Mouse (Mus musculus): ENCODE results near the gene Rxrb. TPM values are rescaled to one million over a fixed set of nuclear protein-coding genes. Genes with fewer than 3 reads are reported as not detected.
A peak's percentile ranks its signal among the peaks of the same experiment; 100 is the strongest.

Rxrb gene
- total and polyA plus RNA-seq, 2 experiments: 13.0 to 46.5 TPM

DNA sequence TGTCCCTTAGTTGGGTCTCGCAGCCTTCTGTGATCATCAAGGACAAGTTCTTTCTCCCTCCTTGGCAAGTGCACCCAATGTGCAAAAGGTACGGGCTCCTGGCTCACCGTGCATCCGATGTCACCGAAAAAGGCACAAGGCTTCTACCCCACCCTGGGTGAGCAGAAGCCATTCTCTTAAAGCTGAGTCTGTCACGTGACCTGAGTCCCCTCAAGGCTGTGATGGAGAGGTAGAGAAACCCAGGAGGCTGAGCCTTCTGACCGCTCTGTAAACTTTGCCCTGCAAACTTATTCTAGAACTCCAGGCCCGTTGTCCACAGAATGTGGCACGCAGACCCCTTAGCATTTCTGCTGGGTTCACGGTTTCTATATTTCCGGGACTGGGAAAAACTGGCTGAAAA lies 47.4 kb downstream of the Rxrb start:
- no peaks in the 10 kb centered on the region; the same call in 1 of the 2 replicates for H3K27me3 ChIP-seq (ENCODE audit: control insufficient read depth, insufficient read depth, low read length)
- 85% methylated on average over 11 of the region's 11 CpGs for WGBS
- TF ChIP-seq CTCF (IDR thresholded peaks at IDR 0.05; ENCODE audit: low read depth, low read length) (no peak), POLR2A (IDR thresholded peaks at IDR 0.05; ENCODE audit: extremely low read depth, insufficient read depth, low read length) (no peak)

DNA sequence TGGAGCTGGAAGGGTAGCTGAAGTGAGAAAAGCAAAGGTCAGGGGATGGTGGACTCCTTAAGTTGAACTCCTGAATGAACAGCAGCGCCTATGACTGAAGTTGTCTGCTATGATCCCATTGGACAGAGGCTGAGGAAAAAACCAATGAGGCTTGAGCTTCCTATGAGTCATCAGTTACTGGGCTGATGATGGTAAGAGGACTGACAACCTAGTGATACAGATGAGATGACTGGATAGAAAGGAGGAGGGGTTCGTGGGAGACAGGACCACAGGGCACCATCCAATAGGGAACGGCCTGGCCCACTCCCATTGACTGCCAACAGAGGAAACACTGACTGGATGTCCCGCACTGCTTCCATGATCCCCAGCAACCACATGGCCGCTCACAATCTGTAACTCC lies 48.0 kb downstream of the Rxrb start:
- H3K27ac ChIP-seq (replicated peaks; ENCODE audit: insufficient read depth, low read depth, low read length): no peak overlapping the region
- peak; percentile 67 for DNase-seq (ENCODE audit: extremely low read depth, low read depth, low spot score)

More for the DNA sequence above, 47.4 kb downstream of the Rxrb start:
- Histone ChIP-seq H3K4me1 (ENCODE audit: control insufficient read depth, insufficient read depth, low read length) (no peaks in the 10 kb centered on the region), H3K4me3 (ENCODE audit: insufficient read depth, low read depth, low read length) (no peak overlapping the region), H3K27ac (replicated peaks; ENCODE audit: insufficient read depth, low read depth, low read length) (no peak overlapping the region), H3K36me3 (ENCODE audit: control insufficient read depth, insufficient read depth, low read length) (no peaks in the 10 kb centered on the region), H3K9ac (ENCODE audit: low read depth, low read length) (no peak overlapping the region), H3K79me2 (ENCODE audit: control insufficient read depth, insufficient read depth, low read length) (no peaks in the 10 kb centered on the region)
- no peak for DNase-seq (ENCODE audit: extremely low read depth, low read depth, low spot score)

DNA sequence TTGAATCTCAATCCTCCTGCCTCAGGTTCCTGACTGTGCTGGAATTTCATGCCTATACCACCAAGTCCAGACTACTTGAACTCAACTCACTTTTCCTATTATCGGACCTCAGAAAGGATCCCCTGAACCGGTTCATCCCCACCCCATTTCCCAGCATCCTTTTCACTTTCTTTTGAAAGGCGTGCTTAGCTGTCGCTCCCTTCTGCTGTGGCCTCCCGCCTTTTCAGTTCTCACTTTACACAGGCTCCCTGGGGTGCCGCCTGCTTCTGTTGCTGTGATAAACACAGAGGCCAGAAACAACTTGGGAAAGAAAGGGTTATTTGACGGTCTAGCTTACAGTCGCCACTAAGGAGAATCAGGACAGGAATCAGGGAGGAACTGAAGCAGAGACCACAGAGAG lies 51.5 kb downstream of the Rxrb start:
- no peak overlapping the region for H3K27ac ChIP-seq (replicated peaks; ENCODE audit: insufficient read depth, low read depth, low read length)
- H3K9ac ChIP-seq (ENCODE audit: low read depth, low read length): no peak overlapping the region
- no peaks in the 10 kb centered on the region for H3K79me2 ChIP-seq (ENCODE audit: control insufficient read depth, insufficient read depth, low read length)
- no peaks in the 10 kb centered on the region; the same call in 1 of the 2 replicates for H3K27me3 ChIP-seq (ENCODE audit: control insufficient read depth, insufficient read depth, low read length)
- H3K4me3 ChIP-seq (ENCODE audit: insufficient read depth, low read depth, low read length): no peak overlapping the region
- H3K4me1 ChIP-seq (ENCODE audit: control insufficient read depth, insufficient read depth, low read length): no peaks in the 10 kb centered on the region
- H3K36me3 ChIP-seq (ENCODE audit: control insufficient read depth, insufficient read depth, low read length): no peaks in the 10 kb centered on the region
- WGBS: 29% methylated on average over 8 of the region's 8 CpGs
- TF ChIP-seq POLR2A (IDR thresholded peaks at IDR 0.05; ENCODE audit: extremely low read depth, insufficient read depth, low read length) (no peak), CTCF (IDR thresholded peaks at IDR 0.05; ENCODE audit: low read depth, low read length) (no peak)
- no peak for DNase-seq (ENCODE audit: extremely low read depth, low read depth, low spot score)

More for the DNA sequence above, 48.0 kb downstream of the Rxrb start:
- Histone ChIP-seq H3K4me1 (ENCODE audit: control insufficient read depth, insufficient read depth, low read length) (no peaks in the 10 kb centered on the region), H3K79me2 (ENCODE audit: control insufficient read depth, insufficient read depth, low read length) (no peaks in the 10 kb centered on the region), H3K9ac (ENCODE audit: low read depth, low read length) (no peak overlapping the region), H3K27me3 (ENCODE audit: control insufficient read depth, insufficient read depth, low read length) (no peaks in the 10 kb centered on the region; the same call in 1 of the 2 replicates), H3K4me3 (ENCODE audit: insufficient read depth, low read depth, low read length) (no peak overlapping the region), H3K36me3 (ENCODE audit: control insufficient read depth, insufficient read depth, low read length) (no peaks in the 10 kb centered on the region)
- no peak for TF ChIP-seq POLR2A (IDR thresholded peaks at IDR 0.05; ENCODE audit: extremely low read depth, insufficient read depth, low read length)
- TF ChIP-seq CTCF (IDR thresholded peaks at IDR 0.05; ENCODE audit: low read depth, low read length): no peak
- WGBS: 22% methylated on average over 5 of the region's 5 CpGs

DNA sequence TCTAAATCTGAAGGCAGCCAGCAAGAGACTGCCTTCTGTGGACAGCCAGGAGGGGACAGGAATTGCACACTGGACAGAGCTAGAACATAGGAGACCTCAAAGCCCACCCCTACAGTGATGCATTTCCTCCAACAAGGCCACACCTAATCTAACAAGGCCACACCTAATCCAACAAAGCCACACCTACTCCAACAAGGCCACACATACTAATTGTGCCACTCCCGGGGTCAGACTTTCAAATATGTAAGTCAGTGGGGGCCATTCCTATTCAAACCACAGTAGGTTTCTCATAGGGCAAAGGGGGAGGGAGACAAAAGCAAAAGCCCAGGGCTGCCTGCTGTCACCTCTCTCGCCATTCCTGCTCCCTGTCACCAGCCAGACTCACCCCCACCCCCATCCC lies 55.8 kb downstream of the Rxrb start:
- no peak for TF ChIP-seq CTCF (IDR thresholded peaks at IDR 0.05; ENCODE audit: low read depth, low read length)
- no peak for TF ChIP-seq POLR2A (IDR thresholded peaks at IDR 0.05; ENCODE audit: extremely low read depth, insufficient read depth, low read length)
- no peaks in the 10 kb centered on the region for H3K36me3 ChIP-seq (ENCODE audit: control insufficient read depth, insufficient read depth, low read length)
- DNase-seq (ENCODE audit: extremely low read depth, low read depth, low spot score): no peak
- H3K9ac ChIP-seq (ENCODE audit: low read depth, low read length): no peak overlapping the region
- 73% methylated on average over 2 of the region's 2 CpGs for WGBS
- no peak overlapping the region for H3K27ac ChIP-seq (replicated peaks; ENCODE audit: insufficient read depth, low read depth, low read length)
- H3K4me1 ChIP-seq (ENCODE audit: control insufficient read depth, insufficient read depth, low read length): no peaks in the 10 kb centered on the region
- H3K4me3 ChIP-seq (ENCODE audit: insufficient read depth, low read depth, low read length): no peak overlapping the region
- no peaks in the 10 kb centered on the region for H3K79me2 ChIP-seq (ENCODE audit: control insufficient read depth, insufficient read depth, low read length)
- no peaks in the 10 kb centered on the region; the same call in 1 of the 2 replicates for H3K27me3 ChIP-seq (ENCODE audit: control insufficient read depth, insufficient read depth, low read length)

Other genes with a start within 250 kb of the Rxrb start
Only the 30 nearest of the 33 such genes appear.
- gene Rps28, start 207.2 kb upstream of the Rxrb start, total RNA-seq (2014; rRNA removed): 275 and 294 TPM in 2 replicates
- 374 and 500 TPM in 2 replicates for gene Rps28, start 207.2 kb upstream of the Rxrb start, polyA plus RNA-seq (2012; rRNA removed)
- gene Ndufa7, start 207.2 kb upstream of the Rxrb start, total RNA-seq (2014; rRNA removed): 214 and 217 TPM in 2 replicates
- gene Ndufa7, start 207.2 kb upstream of the Rxrb start, polyA plus RNA-seq (2012; rRNA removed): 372 and 457 TPM in 2 replicates
- gene Cd320, start 188.7 kb upstream of the Rxrb start, total RNA-seq (2014; rRNA removed): 7.1 and 7.5 TPM in 2 replicates
- gene Cd320, start 188.7 kb upstream of the Rxrb start, polyA plus RNA-seq (2012; rRNA removed): 13.0 and 16.9 TPM in 2 replicates
- not detected in 2 replicates for gene Gm7029, start 158.0 kb upstream of the Rxrb start, total RNA-seq (2014; rRNA removed)
- gene Gm7029, start 158.0 kb upstream of the Rxrb start, polyA plus RNA-seq (2012; rRNA removed): not detected in 2 replicates
- gene Kifc1, start 141.2 kb upstream of the Rxrb start, total RNA-seq (2014; rRNA removed): 0.18 and 1.2 TPM in 2 replicates
- 0.20 and 0.31 TPM in 2 replicates for gene Kifc1, start 141.2 kb upstream of the Rxrb start, polyA plus RNA-seq (2012; rRNA removed)
- not detected in 2 replicates for gene Platr17, start 126.7 kb upstream of the Rxrb start, total RNA-seq (2014; rRNA removed)
- 0.18 TPM in 1 of 2 replicates, not detected in the other for gene Platr17, start 126.7 kb upstream of the Rxrb start, polyA plus RNA-seq (2012; rRNA removed)
- 8.3 and 10.2 TPM in 2 replicates for gene Daxx, start 122.4 kb upstream of the Rxrb start, total RNA-seq (2014; rRNA removed)
- 15.8 and 30.8 TPM in 2 replicates for gene Daxx, start 122.4 kb upstream of the Rxrb start, polyA plus RNA-seq (2012; rRNA removed)
- 47.2 and 58.5 TPM in 2 replicates for gene Tapbp, start 115.9 kb upstream of the Rxrb start, total RNA-seq (2014; rRNA removed)
- gene Tapbp, start 115.9 kb upstream of the Rxrb start, polyA plus RNA-seq (2012; rRNA removed): 95.4 and 105 TPM in 2 replicates
- gene Zbtb22, start 115.9 kb upstream of the Rxrb start, total RNA-seq (2014; rRNA removed): 11.1 and 12.7 TPM in 2 replicates
- gene Zbtb22, start 115.9 kb upstream of the Rxrb start, polyA plus RNA-seq (2012; rRNA removed): 23.9 and 30.2 TPM in 2 replicates
- 9.8 and 10.9 TPM in 2 replicates for gene Rgl2, start 102.3 kb upstream of the Rxrb start, total RNA-seq (2014; rRNA removed)
- gene Rgl2, start 102.3 kb upstream of the Rxrb start, polyA plus RNA-seq (2012; rRNA removed): 19.4 and 27.7 TPM in 2 replicates
- 37.9 and 40.8 TPM in 2 replicates for gene Pfdn6, start 91.5 kb upstream of the Rxrb start, total RNA-seq (2014; rRNA removed)
- 15.5 and 21.9 TPM in 2 replicates for gene Pfdn6, start 91.5 kb upstream of the Rxrb start, polyA plus RNA-seq (2012; rRNA removed)
- 9.3 and 11.3 TPM in 2 replicates for gene Wdr46, start 91.2 kb upstream of the Rxrb start, total RNA-seq (2014; rRNA removed)
- gene Wdr46, start 91.2 kb upstream of the Rxrb start, polyA plus RNA-seq (2012; rRNA removed): 13.2 and 16.4 TPM in 2 replicates
- 0.54 and 0.55 TPM in 2 replicates for gene B3galt4, start 80.3 kb upstream of the Rxrb start, total RNA-seq (2014; rRNA removed)
- gene B3galt4, start 80.3 kb upstream of the Rxrb start, polyA plus RNA-seq (2012; rRNA removed): 0.68 and 0.97 TPM in 2 replicates
- 10.5 and 10.9 TPM in 2 replicates for gene Vps52, start 76.0 kb upstream of the Rxrb start, total RNA-seq (2014; rRNA removed)
- gene Vps52, start 76.0 kb upstream of the Rxrb start, polyA plus RNA-seq (2012; rRNA removed): 31.1 and 40.6 TPM in 2 replicates
- gene Rps18, start 75.8 kb upstream of the Rxrb start, total RNA-seq (2014; rRNA removed): 1,559 and 1,933 TPM in 2 replicates
- 224 and 252 TPM in 2 replicates for gene Rps18, start 75.8 kb upstream of the Rxrb start, polyA plus RNA-seq (2012; rRNA removed)
- 2,105 and 2,348 TPM in 2 replicates for gene H2-K1, start 31.5 kb upstream of the Rxrb start, total RNA-seq (2014; rRNA removed)
- 4,310 and 5,575 TPM in 2 replicates for gene H2-K1, start 31.5 kb upstream of the Rxrb start, polyA plus RNA-seq (2012; rRNA removed)
- 10.0 and 13.7 TPM in 2 replicates for gene Ring1, start 7.1 kb upstream of the Rxrb start, total RNA-seq (2014; rRNA removed)
- gene Ring1, start 7.1 kb upstream of the Rxrb start, polyA plus RNA-seq (2012; rRNA removed): 29.7 and 33.8 TPM in 2 replicates
- 76.5 and 80.5 TPM in 2 replicates for gene H2-Ke6, start 3.8 kb upstream of the Rxrb start, total RNA-seq (2014; rRNA removed)
- gene H2-Ke6, start 3.8 kb upstream of the Rxrb start, polyA plus RNA-seq (2012; rRNA removed): 162 and 167 TPM in 2 replicates
- 51.2 and 54.7 TPM in 2 replicates for gene Slc39a7, start 130 bp upstream of the Rxrb start, total RNA-seq (2014; rRNA removed)
- 98.0 and 115 TPM in 2 replicates for gene Slc39a7, start 130 bp upstream of the Rxrb start, polyA plus RNA-seq (2012; rRNA removed)
- gene Col11a2, start 7.6 kb downstream of the Rxrb start, total RNA-seq (2014; rRNA removed): 0.18 and 0.74 TPM in 2 replicates
- 0.20 and 0.23 TPM in 2 replicates for gene Col11a2, start 7.6 kb downstream of the Rxrb start, polyA plus RNA-seq (2012; rRNA removed)
- gene H2-Oa, start 60.5 kb downstream of the Rxrb start, total RNA-seq (2014; rRNA removed): 0.28 and 0.47 TPM in 2 replicates
- 0.76 and 1.4 TPM in 2 replicates for gene H2-Oa, start 60.5 kb downstream of the Rxrb start, polyA plus RNA-seq (2012; rRNA removed)
- 7.1 and 8.5 TPM in 2 replicates for gene H2-DMa, start 87.7 kb downstream of the Rxrb start, total RNA-seq (2014; rRNA removed)
- gene H2-DMa, start 87.7 kb downstream of the Rxrb start, polyA plus RNA-seq (2012; rRNA removed): 8.3 and 13.1 TPM in 2 replicates
- gene Brd2, start 90.8 kb downstream of the Rxrb start, total RNA-seq (2014; rRNA removed): 39.0 and 53.2 TPM in 2 replicates
- 55.8 and 76.9 TPM in 2 replicates for gene Brd2, start 90.8 kb downstream of the Rxrb start, polyA plus RNA-seq (2012; rRNA removed)
- gene H2-DMb2, start 111.5 kb downstream of the Rxrb start, total RNA-seq (2014; rRNA removed): 0.74 and 1.7 TPM in 2 replicates
- 1.1 and 3.1 TPM in 2 replicates for gene H2-DMb2, start 111.5 kb downstream of the Rxrb start, polyA plus RNA-seq (2012; rRNA removed)
- gene H2-DMb1, start 121.3 kb downstream of the Rxrb start, total RNA-seq (2014; rRNA removed): 4.2 and 6.6 TPM in 2 replicates
- 8.3 and 14.5 TPM in 2 replicates for gene H2-DMb1, start 121.3 kb downstream of the Rxrb start, polyA plus RNA-seq (2012; rRNA removed)
- gene Tap1, start 155.7 kb downstream of the Rxrb start, total RNA-seq (2014; rRNA removed): 15.1 and 17.3 TPM in 2 replicates
- 18.8 and 23.5 TPM in 2 replicates for gene Tap1, start 155.7 kb downstream of the Rxrb start, polyA plus RNA-seq (2012; rRNA removed)
- 23.3 and 38.1 TPM in 2 replicates for gene Psmb9, start 156.0 kb downstream of the Rxrb start, total RNA-seq (2014; rRNA removed)
- gene Psmb9, start 156.0 kb downstream of the Rxrb start, polyA plus RNA-seq (2012; rRNA removed): 38.0 and 41.5 TPM in 2 replicates
- gene Psmb8, start 165.9 kb downstream of the Rxrb start, total RNA-seq (2014; rRNA removed): 66.9 and 101 TPM in 2 replicates
- gene Psmb8, start 165.9 kb downstream of the Rxrb start, polyA plus RNA-seq (2012; rRNA removed): 56.7 and 80.3 TPM in 2 replicates
- gene Tap2, start 171.7 kb downstream of the Rxrb start, total RNA-seq (2014; rRNA removed): 14.4 and 15.2 TPM in 2 replicates
- gene Tap2, start 171.7 kb downstream of the Rxrb start, polyA plus RNA-seq (2012; rRNA removed): 18.4 and 24.6 TPM in 2 replicates
- gene H2-Ob, start 207.1 kb downstream of the Rxrb start, total RNA-seq (2014; rRNA removed): 1.5 and 1.6 TPM in 2 replicates
- 0.96 and 2.9 TPM in 2 replicates for gene H2-Ob, start 207.1 kb downstream of the Rxrb start, polyA plus RNA-seq (2012; rRNA removed)